Mouse (Mus musculus) hindbrain, embryonic 15.5 days (tissue): Measurements from ENCODE around the gene Hmcn1. TPM values are rescaled to one million over a fixed set of nuclear protein-coding genes. Genes with fewer than 3 reads are reported as not detected.
A peak's percentile ranks its signal among the peaks of the same experiment; 100 is the strongest.

Experiments
- ATAC-seq: fragments of 200-750 bp; cut with Nextera tagmentation; 2 replicates; pipeline ENCODE4 v1.8.0; 2017; ENCODE audit warnings: low read depth, moderate number of reproducible peaks, moderate TSS enrichment; ENCODE audit not compliant: low FRiP score
- H3K27ac ChIP-seq: fragments of 300-500 bp; sonication (generic); replicated peaks from 2 replicates; pipeline ENCODE4 v1.5.1; 2015; ENCODE audit warnings: mild to moderate bottlenecking, inconsistent platforms
- H3K27me3 ChIP-seq: fragments of 300-500 bp; sonication (generic); 2 replicates; pipeline ENCODE4 v1.6.1; 2015; ENCODE audit warnings: control low read depth, inconsistent platforms
- H3K36me3 ChIP-seq: fragments of 300-500 bp; sonication (generic); 2 replicates; pipeline ENCODE4 v1.6.1; 2015; ENCODE audit warnings: control low read depth, inconsistent platforms
- H3K4me1 ChIP-seq: fragments of 300-500 bp; sonication (generic); replicated peaks from 2 replicates; pipeline ENCODE4 v1.6.1; 2015; ENCODE audit warnings: control low read depth, inconsistent platforms
- H3K4me2 ChIP-seq: fragments of 300-500 bp; sonication (generic); 2 replicates; pipeline ENCODE4 v1.6.1; 2015; ENCODE audit warnings: moderate library complexity, mild to moderate bottlenecking, inconsistent platforms
- H3K4me3 ChIP-seq: fragments of 300-500 bp; sonication (generic); 2 replicates; pipeline ENCODE4 v1.5.1; 2015; ENCODE audit warnings: mild to moderate bottlenecking, inconsistent platforms
- H3K9ac ChIP-seq: fragments of 300-500 bp; sonication (generic); 2 replicates; pipeline ENCODE4 v1.6.1; 2015; ENCODE audit warnings: inconsistent platforms
- H3K9me3 ChIP-seq: fragments of 300-500 bp; sonication (generic); 2 replicates; pipeline ENCODE4 v1.6.1; 2016; ENCODE audit warnings: control low read depth, inconsistent platforms
- WGBS: fragments of 180-500 bp; shearing (Covaris S2); methylation state at CpG from one replicate; pipeline ENCODE4 v1.1.7; 2015; 5-methylcytosine and 5-hydroxymethylcytosine counted together
- polyA plus RNA-seq: library from polyadenylated mRNA; unstranded; fragments of >200 nt; fragmentation: Nextera tagmentation; extraction: Ambion mirVana; gene quantifications from 2 replicates; pipeline ENCODE4 v1.2.1, GENCODE M21; 2015

Hmcn1 gene
- polyA plus RNA-seq, 1 experiment from 2014 or later = 1.3 TPM

- 92% methylated on average over 2 of the region's 2 CpGs for WGBS
- Histone ChIP-seq H3K4me3 (no peak overlapping the region), H3K27me3 (peaks cover 6% of the 10 kb centered on the region; the same call in 1 of the 2 replicates), H3K9me3 (no peaks in the 10 kb centered on the region), H3K36me3 (no peaks in the 10 kb centered on the region), H3K4me1 (no peaks in the 10 kb centered on the region), H3K27ac (no peak overlapping the region), H3K4me2 (no peak overlapping the region), H3K9ac (no peak overlapping the region)
- ATAC-seq = no peak
Observed at GRCm38 (mm10) chr1:150584477-150584876, 408.8 kb downstream of the Hmcn1 start.

GRCm38 (mm10) chr1:150583734-150584133 lies 409.5 kb downstream of the Hmcn1 start:
- peaks cover 6% of the 10 kb centered on the region; the same call in 1 of the 2 replicates for H3K27me3 ChIP-seq
- H3K36me3 ChIP-seq = no peaks in the 10 kb centered on the region
- no peak overlapping the region for H3K4me3 ChIP-seq
- H3K4me2 ChIP-seq = no peak overlapping the region
- peak; percentile 71; the same call in 1 of the 2 replicates for ATAC-seq
- no peaks in the 10 kb centered on the region for H3K4me1 ChIP-seq
- no peaks in the 10 kb centered on the region for H3K9me3 ChIP-seq
- H3K27ac ChIP-seq = no peak overlapping the region
- H3K9ac ChIP-seq = no peak overlapping the region
- 29% methylated on average over 8 of the region's 8 CpGs for WGBS

- Histone ChIP-seq H3K9ac (no peak overlapping the region), H3K4me1 (no peaks in the 10 kb centered on the region), H3K27ac (no peak overlapping the region), H3K9me3 (no peaks in the 10 kb centered on the region), H3K4me3 (no peak overlapping the region), H3K36me3 (no peaks in the 10 kb centered on the region), H3K4me2 (no peak overlapping the region), H3K27me3 (peaks cover 7% of the 10 kb centered on the region; the same call in 1 of the 2 replicates)
- 91% methylated on average over 7 of the region's 7 CpGs for WGBS
- no peak for ATAC-seq
Observed at GRCm38 (mm10) chr1:150580561-150580960, 412.7 kb downstream of the Hmcn1 start.

- ATAC-seq = no peak
- no peaks in the 10 kb centered on the region for H3K9me3 ChIP-seq
- no peak overlapping the region for H3K27ac ChIP-seq
- 93% methylated on average over 8 of the region's 8 CpGs for WGBS
- no peak overlapping the region for H3K4me2 ChIP-seq
- H3K4me3 ChIP-seq = no peak overlapping the region
- H3K27me3 ChIP-seq = peaks cover 3% of the 10 kb centered on the region; the same call in 1 of the 2 replicates
- no peaks in the 10 kb centered on the region for H3K4me1 ChIP-seq
- no peaks in the 10 kb centered on the region for H3K36me3 ChIP-seq
- H3K9ac ChIP-seq = no peak overlapping the region
Observed at GRCm38 (mm10) chr1:150573407-150573806, 419.8 kb downstream of the Hmcn1 start.

GRCm38 (mm10) chr1:150570562-150571156 lies 422.6 kb downstream of the Hmcn1 start:
- Histone ChIP-seq H3K4me2 (no peak overlapping the region), H3K27me3 (peaks cover 3% of the 10 kb centered on the region; the same call in 1 of the 2 replicates), H3K9me3 (no peaks in the 10 kb centered on the region), H3K9ac (no peak overlapping the region), H3K27ac (no peak overlapping the region), H3K4me1 (no peaks in the 10 kb centered on the region), H3K4me3 (no peak overlapping the region), H3K36me3 (no peaks in the 10 kb centered on the region)
- ATAC-seq = no peak
- 8% methylated on average over 4 of the region's 4 CpGs for WGBS

- Histone ChIP-seq H3K27ac (no peak overlapping the region), H3K27me3 (no peaks in the 10 kb centered on the region), H3K4me2 (no peak overlapping the region), H3K9ac (no peak overlapping the region), H3K36me3 (no peaks in the 10 kb centered on the region), H3K4me1 (no peaks in the 10 kb centered on the region), H3K9me3 (no peaks in the 10 kb centered on the region), H3K4me3 (no peak overlapping the region)
- ATAC-seq = no peak
- WGBS = 66% methylated on average over 5 of the region's 5 CpGs
Observed at GRCm38 (mm10) chr1:150569820-150570543, 423.3 kb downstream of the Hmcn1 start.

GRCm38 (mm10) chr1:150566287-150566686 lies 426.9 kb downstream of the Hmcn1 start:
- Histone ChIP-seq H3K9me3 (no peaks in the 10 kb centered on the region), H3K9ac (no peak overlapping the region), H3K27me3 (no peaks in the 10 kb centered on the region), H3K4me3 (no peak overlapping the region), H3K36me3 (no peaks in the 10 kb centered on the region), H3K4me1 (no peaks in the 10 kb centered on the region), H3K4me2 (no peak overlapping the region), H3K27ac (no peak overlapping the region)
- no peak for ATAC-seq
- 75% methylated on average over 4 of the region's 4 CpGs for WGBS

GRCm38 (mm10) chr1:150556621-150557020 lies 436.6 kb downstream of the Hmcn1 start:
- Histone ChIP-seq H3K27me3 (no peaks in the 10 kb centered on the region), H3K9ac (no peak overlapping the region), H3K4me1 (no peaks in the 10 kb centered on the region), H3K9me3 (no peaks in the 10 kb centered on the region), H3K27ac (no peak overlapping the region), H3K4me2 (no peak overlapping the region), H3K36me3 (no peaks in the 10 kb centered on the region), H3K4me3 (no peak overlapping the region)
- 78% methylated on average over 3 of the region's 3 CpGs for WGBS
- no peak for ATAC-seq

- no peak overlapping the region for H3K4me3 ChIP-seq
- ATAC-seq = no peak
- H3K4me2 ChIP-seq = no peak overlapping the region
- H3K27me3 ChIP-seq = no peaks in the 10 kb centered on the region
- H3K36me3 ChIP-seq = no peaks in the 10 kb centered on the region
- H3K9me3 ChIP-seq = no peaks in the 10 kb centered on the region
- H3K4me1 ChIP-seq = no peaks in the 10 kb centered on the region
- 95% methylated on average over 1 of the region's 1 CpGs for WGBS
- no peak overlapping the region for H3K27ac ChIP-seq
- H3K9ac ChIP-seq = no peak overlapping the region
Observed at GRCm38 (mm10) chr1:150551390-150551789, 441.8 kb downstream of the Hmcn1 start.

GRCm38 (mm10) chr1:150546463-150546862 lies 446.8 kb downstream of the Hmcn1 start:
- Histone ChIP-seq H3K4me1 (no peaks in the 10 kb centered on the region), H3K4me2 (no peak overlapping the region), H3K9ac (no peak overlapping the region), H3K36me3 (no peaks in the 10 kb centered on the region), H3K4me3 (no peak overlapping the region), H3K27me3 (no peaks in the 10 kb centered on the region; the same call in 1 of the 2 replicates), H3K27ac (no peak overlapping the region), H3K9me3 (no peaks in the 10 kb centered on the region)
- ATAC-seq = no peak
- WGBS = 85% methylated on average over 3 of the region's 3 CpGs

- Histone ChIP-seq H3K27ac (no peak overlapping the region), H3K4me3 (no peak overlapping the region), H3K4me1 (peaks cover 9% of the 10 kb centered on the region), H3K27me3 (peaks cover 4% of the 10 kb centered on the region; the same call in 1 of the 2 replicates), H3K9me3 (no peaks in the 10 kb centered on the region), H3K4me2 (no peak overlapping the region), H3K9ac (no peak overlapping the region), H3K36me3 (no peaks in the 10 kb centered on the region)
- ATAC-seq = peak; percentile 93
- 9% methylated on average over 5 of the region's 5 CpGs for WGBS
Observed at GRCm38 (mm10) chr1:150540267-150540666, 453.0 kb downstream of the Hmcn1 start.

- H3K9ac ChIP-seq = no peak overlapping the region
- WGBS = 81% methylated on average over 6 of the region's 6 CpGs
- H3K9me3 ChIP-seq = no peaks in the 10 kb centered on the region
- no peak for ATAC-seq
- H3K27me3 ChIP-seq = peaks cover 4% of the 10 kb centered on the region; the same call in 1 of the 2 replicates
- H3K4me2 ChIP-seq = no peak overlapping the region
- no peaks in the 10 kb centered on the region for H3K36me3 ChIP-seq
- peaks cover 9% of the 10 kb centered on the region for H3K4me1 ChIP-seq
- H3K4me3 ChIP-seq = no peak overlapping the region
- H3K27ac ChIP-seq = no peak overlapping the region
Observed at GRCm38 (mm10) chr1:150537410-150538128, 455.7 kb downstream of the Hmcn1 start.
